Mouse (Mus musculus) Patski (cell line): ENCODE results near the gene Zp3. TPM values are rescaled to one million over a fixed set of nuclear protein-coding genes. Genes with fewer than 3 reads are reported as not detected.

Experiments used
- ATAC-seq: fragments of 100-300 bp; one replicate; pipeline ENCODE4 v1.8.0; 2021
- CTCF ChIA-PET: fragments of 350-600 bp; sonication (Branson Sonifier 250); formaldehyde crosslinking; loops from one replicate; lab custom pipeline; 2022; ENCODE audit warnings: inconsistent platforms; lab: Charles Lee
- POLR2A ChIA-PET: fragments of 350-600 bp; sonication (Branson Sonifier 250); formaldehyde crosslinking; loops from one replicate; lab custom pipeline; 2022; ENCODE audit warnings: antibody characterized with exemption, inconsistent platforms; lab: Charles Lee
- DNase-seq: peaks from one replicate; pipeline ENCODE4 v3.0.0-alpha.2; 2011; ENCODE audit warnings: low read depth, low spot score
- H3K27me3 ChIP-seq: fragments of 371-371 bp; one replicate; pipeline ENCODE4 v1.5.1; 2021
- CTCF ChIP-seq: fragments of 100-300 bp; IDR thresholded peaks from one replicate; pipeline ENCODE4 v1.5.1; 2021
- in situ Hi-C: fragments of 300-500 bp; cut with MboI; formaldehyde crosslinking; loops from 3 replicates; pipeline ENCODE4 v1.11.1; 2018; ENCODE audit warnings: low pct_unique_long_range_greater_than_20kb, mixed read lengths
- polyA plus RNA-seq: library from polyadenylated mRNA; unstranded; gene quantifications from one replicate; pipeline ENCODE4 v1.2.3, GENCODE M21; 2021

The Zp3 gene
- polyA plus RNA-seq, 1 experiment from 2014 or later, result 0.04 TPM

GRCm38 (mm10) chr5:135960909-135961635 lies 18.8 kb upstream of the Zp3 start:
- TF ChIP-seq CTCF, result no peak
- DNase-seq, result no peak
- no peaks in the 10 kb centered on the region for H3K27me3 ChIP-seq
- no peak for ATAC-seq
- in situ Hi-C loops, result no loop called here
- ChIA-PET CTCF (no interaction called here), POLR2A (no interaction called here)

GRCm38 (mm10) chr5:135962125-135962491 lies 17.8 kb upstream of the Zp3 start:
- in situ Hi-C loops, result no loop called here
- CTCF ChIA-PET, result interaction anchor here (1.0 to 1.5 kb wide), 4 partner anchors 17 to 84 kb away, joined by 3 to 10 read pairs (median 3); partner anchors contain the start of gene Ywhag
- no peak for ATAC-seq
- no peak for TF ChIP-seq CTCF
- no peaks in the 10 kb centered on the region for H3K27me3 ChIP-seq
- no peak for DNase-seq
- POLR2A ChIA-PET, result no interaction called here

- no peak for TF ChIP-seq CTCF
- no peaks in the 10 kb centered on the region for H3K27me3 ChIP-seq
- in situ Hi-C loops, result no loop called here
- DNase-seq (peak; percentile 99), ATAC-seq (peak; percentile 83)
- POLR2A ChIA-PET, result no interaction called here
- CTCF ChIA-PET, result interaction anchor here (1.0 to 1.5 kb wide), 5 partner anchors 10 to 85 kb away, joined by 3 to 10 read pairs (median 3); partner anchors contain the start of gene Ywhag
Measured at GRCm38 (mm10) chr5:135962492-135963279, 17.2 kb upstream of the Zp3 start.

DNA sequence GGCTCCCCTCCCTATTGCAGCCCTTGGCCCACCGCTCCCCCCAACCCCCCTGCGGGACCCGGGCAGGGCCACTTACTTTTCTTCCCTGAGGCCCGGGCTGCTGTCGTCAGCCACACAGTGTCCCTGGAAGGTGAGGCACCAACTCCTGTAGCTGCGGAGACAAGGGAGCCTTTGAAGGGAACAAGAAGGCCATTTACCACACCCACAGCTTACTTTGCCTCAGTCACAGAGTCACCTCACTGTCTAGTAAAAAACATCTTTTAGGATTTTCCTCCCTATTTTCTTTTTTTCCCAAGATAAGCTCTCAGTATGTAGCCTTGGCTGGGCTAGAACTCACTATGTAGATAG lies 16.6 kb upstream of the Zp3 start:
- ATAC-seq (no peak), DNase-seq (no peak)
- ChIA-PET POLR2A (interaction anchor here (0.6 to 2.6 kb wide), 4 partner anchors 10 to 132 kb away, joined by 3 to 10 read pairs (median 4); partner anchors contain the start of gene Ssc4d), CTCF (interaction anchor here (1.0 to 1.5 kb wide), 4 partner anchors 11 to 85 kb away, joined by 3 to 10 read pairs (median 3); no protein-coding TSS in a partner anchor)
- no peaks in the 10 kb centered on the region for H3K27me3 ChIP-seq
- no peak for TF ChIP-seq CTCF
- in situ Hi-C loops, result no loop called here

DNA sequence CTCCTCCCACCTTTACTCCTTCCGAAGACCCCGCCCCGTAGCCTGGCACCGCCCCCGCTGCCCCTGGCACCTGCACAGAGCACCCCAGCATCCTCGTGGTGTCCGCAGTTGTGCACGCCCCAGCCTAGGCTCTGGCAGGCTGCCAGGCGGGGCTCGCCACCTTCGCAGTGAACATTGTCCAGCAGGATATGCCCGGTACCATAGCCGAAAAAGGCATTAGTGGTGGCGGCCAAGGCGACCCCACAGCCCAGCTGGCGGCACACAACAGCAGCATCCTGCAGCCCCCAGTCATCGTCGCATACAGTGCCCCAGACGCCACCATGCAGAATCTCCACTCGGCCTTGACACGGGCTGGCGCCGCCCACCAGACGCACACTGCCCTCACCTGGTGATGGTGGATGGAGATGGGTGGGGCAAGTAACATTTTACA lies 14.4 kb upstream of the Zp3 start:
- POLR2A ChIA-PET, result interaction anchor here (2.6 kb wide), 1 partner anchor 10 kb away, joined by 10 read pairs; the partner anchor contains the start of gene Ssc4d
- ATAC-seq, result no peak
- no peaks in the 10 kb centered on the region for H3K27me3 ChIP-seq
- in situ Hi-C loops, result no loop called here
- DNase-seq, result no peak
- CTCF ChIA-PET, result no interaction called here
- TF ChIP-seq CTCF, result no peak

- ChIA-PET POLR2A (interaction anchor here (0.6 kb wide), 1 partner anchor 25 kb away, joined by 6 read pairs; no protein-coding TSS in a partner anchor), CTCF (interaction anchor here (0.8 to 1.5 kb wide), 4 partner anchors 11 to 89 kb away, joined by 3 to 5 read pairs (median 4); no protein-coding TSS in a partner anchor)
- TF ChIP-seq CTCF, result no peak
- ATAC-seq, result no peak
- in situ Hi-C loops, result no loop called here
- no peaks in the 10 kb centered on the region for H3K27me3 ChIP-seq
- no peak for DNase-seq
Measured at GRCm38 (mm10) chr5:135966866-135967265, 13.0 kb upstream of the Zp3 start.

DNA sequence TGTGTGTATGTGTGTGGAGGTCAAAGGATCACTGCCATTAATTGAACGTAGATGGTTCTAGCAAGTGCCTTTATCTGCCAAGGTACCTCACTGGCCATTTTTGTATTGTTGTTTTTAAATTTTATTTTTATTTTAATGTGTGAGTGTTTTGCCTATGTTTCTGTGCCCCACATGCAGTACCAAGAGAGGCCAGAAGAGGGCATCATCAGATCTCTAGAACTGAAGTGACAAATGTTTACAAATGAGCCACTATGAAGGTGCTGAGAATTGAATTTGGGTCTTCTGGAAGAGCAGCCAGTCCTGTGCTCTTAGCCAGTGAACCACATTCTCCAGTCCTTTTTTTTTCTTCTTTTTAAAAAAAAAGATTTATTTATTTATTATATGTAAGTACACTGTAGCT lies 11.1 kb upstream of the Zp3 start:
- ChIA-PET CTCF (interaction anchor here (1.2 to 1.6 kb wide), 3 partner anchors 13 to 92 kb away, joined by 3 read pairs; no protein-coding TSS in a partner anchor), POLR2A (no interaction called here)
- in situ Hi-C loops, result no loop called here
- no peak for TF ChIP-seq CTCF
- no peaks in the 10 kb centered on the region for H3K27me3 ChIP-seq
- ATAC-seq, result no peak
- DNase-seq, result no peak

- DNase-seq (no peak), ATAC-seq (no peak)
- no peaks in the 10 kb centered on the region for H3K27me3 ChIP-seq
- in situ Hi-C loops, result no loop called here
- no peak for TF ChIP-seq CTCF
- CTCF ChIA-PET, result interaction anchor here (0.8 to 1.6 kb wide), 4 partner anchors 12 to 93 kb away, joined by 3 to 4 read pairs (median 3); no protein-coding TSS in a partner anchor
- POLR2A ChIA-PET, result no interaction called here
Measured at GRCm38 (mm10) chr5:135970247-135970646, 9.7 kb upstream of the Zp3 start.

GRCm38 (mm10) chr5:135971876-135972275 lies 8.0 kb upstream of the Zp3 start:
- no peaks in the 10 kb centered on the region for H3K27me3 ChIP-seq
- ATAC-seq, result no peak

DNA sequence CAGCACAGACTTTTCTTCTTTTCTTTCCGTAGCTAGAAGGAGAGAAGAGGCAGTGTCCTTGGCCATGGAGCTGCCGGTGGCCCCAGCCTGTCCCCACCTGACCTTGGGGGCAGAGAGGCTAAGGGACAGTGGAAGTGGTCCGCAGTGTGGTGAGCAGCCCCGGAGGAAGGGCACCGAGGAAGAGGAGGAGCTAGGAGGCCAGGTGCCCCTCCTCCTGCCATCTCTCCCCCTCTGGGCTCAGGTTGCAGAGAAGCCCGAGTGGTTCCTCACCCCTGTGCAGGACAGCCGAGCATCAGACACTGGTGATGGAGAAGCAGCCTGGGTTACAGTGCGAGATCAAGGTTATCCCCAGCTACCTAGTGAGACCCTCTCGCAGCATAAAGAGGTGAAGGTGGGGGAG lies 5.5 kb upstream of the Zp3 start, which contains the start of gene Ssc4d:
Ssc4d (minus strand) TSS at position 167 of the 400 bp plus-strand sequence.
- CTCF ChIA-PET, result interaction anchor here (1.1 kb wide), 1 partner anchor 96 kb away, joined by 5 read pairs; no protein-coding TSS in a partner anchor
- no peaks in the 10 kb centered on the region for H3K27me3 ChIP-seq
- TF ChIP-seq CTCF, result no peak
- in situ Hi-C loops, result no loop called here
- no peak for DNase-seq
- ATAC-seq, result no peak
- POLR2A ChIA-PET, result interaction anchor here (0.5 to 2.7 kb wide), 2 partner anchors 10 to 240 kb away, joined by 3 to 10 read pairs; no protein-coding TSS in a partner anchor

More at GRCm38 (mm10) chr5:135971876-135972275, 8.0 kb upstream of the Zp3 start:
- TF ChIP-seq CTCF, result no peak
- no peak for DNase-seq
- CTCF ChIA-PET, result no interaction called here
- in situ Hi-C loops, result no loop called here
- POLR2A ChIA-PET, result no interaction called here
